Mouse (Mus musculus) heart, embryonic 12.5 days (tissue): ENCODE results near the gene Sult6b1. TPM values are rescaled to one million over a fixed set of nuclear protein-coding genes. Genes with fewer than 3 reads are reported as not detected.

Source experiments
- polyA plus RNA-seq: library from polyadenylated mRNA; unstranded; fragments of >200 nt; fragmentation: Nextera tagmentation; extraction: Ambion mirVana; gene quantifications from 2 replicates; pipeline ENCODE4 v1.2.1, GENCODE M21; 2016

The Sult6b1 gene
- polyA plus RNA-seq, 1 experiment from 2014 or later, result 0.15 TPM

Other genes with a start within 250 kb of the Sult6b1 start
- gene Strn, start 169.8 kb downstream of the Sult6b1 start, polyA plus RNA-seq, result 19.3 and 20.6 TPM in 2 replicates
- gene Heatr5b, start 71.6 kb downstream of the Sult6b1 start, polyA plus RNA-seq, result 23.8 and 25.1 TPM in 2 replicates
- gene Gpatch11, start 71.4 kb downstream of the Sult6b1 start, polyA plus RNA-seq, result 38.4 TPM in 2 replicates
- gene Eif2ak2, start 24.4 kb downstream of the Sult6b1 start, polyA plus RNA-seq, result 11.1 and 11.7 TPM in 2 replicates
- gene Cebpzos, start 9.5 kb upstream of the Sult6b1 start, polyA plus RNA-seq, result 78.2 and 80.4 TPM in 2 replicates
- gene Cebpz, start 30.1 kb upstream of the Sult6b1 start, polyA plus RNA-seq, result 37.5 and 40.4 TPM in 2 replicates
- 61.2 and 65.4 TPM in 2 replicates for gene Ndufaf7, start 30.1 kb upstream of the Sult6b1 start, polyA plus RNA-seq
- gene Prkd3, start 113.8 kb upstream of the Sult6b1 start, polyA plus RNA-seq, result 35.4 and 37.5 TPM in 2 replicates
- 50.0 and 51.7 TPM in 2 replicates for gene Qpct, start 144.9 kb upstream of the Sult6b1 start, polyA plus RNA-seq